Mouse (Mus musculus): ENCODE results near the gene Eif3g.

GRCm38 (mm10) chr9:20861821-20862220 lies 36.6 kb downstream of the Eif3g start:
- TF ChIP-seq CTCF (IDR thresholded peaks at IDR 0.05; ENCODE audit: low read depth) (peak; percentile 81), EP300 (IDR thresholded peaks at IDR 0.05; ENCODE audit: low read depth) (no peak)
